Mouse (Mus musculus): Measurements from ENCODE around the gene Wnk2. TPM values are rescaled to one million over a fixed set of nuclear protein-coding genes. Genes with fewer than 3 reads are reported as not detected.

Wnk2 gene
- polyA plus RNA-seq, 2 experiments: 3.0 to 7.8 TPM

DNA sequence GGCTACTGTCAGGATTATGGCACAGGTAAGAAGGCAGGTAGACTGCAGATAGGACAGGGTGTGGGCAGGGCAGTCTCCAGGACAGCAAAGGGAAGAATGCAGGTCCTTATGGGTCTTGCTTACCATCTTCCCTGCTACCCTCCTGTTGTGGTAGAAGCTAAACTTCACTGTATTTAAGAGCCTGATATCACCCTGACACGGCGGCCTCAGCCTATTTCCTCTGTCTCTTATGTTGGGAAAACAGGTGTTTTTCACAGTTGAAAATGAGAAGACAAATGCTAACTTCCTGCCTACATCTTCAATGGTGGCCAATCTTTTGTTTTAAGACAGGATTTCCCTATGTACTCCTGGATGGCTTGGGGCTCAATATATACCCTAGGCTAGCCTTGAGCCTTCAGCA lies 94.5 kb downstream of the Wnk2 start:
- H3K4me1 ChIP-seq (ENCODE audit: control insufficient read depth, insufficient read depth, low read length): no peaks in the 10 kb centered on the region
- no peak overlapping the region for H3K9ac ChIP-seq (ENCODE audit: low read depth, low read length, severe bottlenecking)
- no peak overlapping the region for H3K4me3 ChIP-seq (replicated peaks; ENCODE audit: low read length)
- TF ChIP-seq POLR2A (IDR thresholded peaks at IDR 0.05; ENCODE audit: borderline replicate concordance, extremely low read depth, insufficient read depth, insufficient read length): no peak
- no peak for DNase-seq (ENCODE audit: low spot score)
- no peak overlapping the region for H3K4me2 ChIP-seq (replicated peaks; ENCODE audit: low read depth, low read length, severe bottlenecking)
- ATAC-seq (ENCODE audit: low FRiP score, low read depth): no peak
- no peaks in the 10 kb centered on the region for H3K9me3 ChIP-seq (ENCODE audit: control insufficient read depth, low read length)
- no peaks in the 10 kb centered on the region for H3K36me3 ChIP-seq (ENCODE audit: control insufficient read depth, insufficient read depth, low read length)
- H3K27ac ChIP-seq (replicated peaks; ENCODE audit: low read depth, low read length): no peak overlapping the region
- H3K27me3 ChIP-seq (ENCODE audit: control insufficient read depth, insufficient read depth, low read length): no peaks in the 10 kb centered on the region
- 84% methylated on average over 2 of the region's 2 CpGs for WGBS

DNA sequence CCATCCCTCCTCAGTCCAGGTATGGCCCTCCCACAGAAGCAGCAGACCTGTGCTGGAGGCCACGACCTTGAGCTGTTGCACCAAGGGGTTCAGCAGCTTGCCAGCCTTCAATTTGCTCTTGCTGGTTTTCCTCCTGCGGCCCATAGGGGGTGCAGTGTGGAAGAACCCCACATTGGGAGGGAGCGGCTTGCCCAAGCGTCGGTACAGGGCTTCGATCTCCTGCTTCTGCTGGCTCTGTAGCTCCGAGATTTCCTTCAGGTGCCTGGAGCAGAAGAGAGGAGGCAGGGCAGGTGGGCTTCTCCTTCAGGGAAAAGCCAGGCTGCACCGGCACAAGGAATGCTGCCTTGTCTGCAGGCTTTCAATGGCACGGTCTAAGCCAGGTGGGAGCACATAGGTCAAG lies 95.3 kb downstream of the Wnk2 start:
- no peak overlapping the region for H3K4me3 ChIP-seq (replicated peaks; ENCODE audit: low read length)
- H3K27ac ChIP-seq (replicated peaks; ENCODE audit: low read depth, low read length): no peak overlapping the region
- DNase-seq (ENCODE audit: low spot score) (no peak), ATAC-seq (ENCODE audit: low FRiP score, low read depth) (no peak)
- TF ChIP-seq POLR2A (IDR thresholded peaks at IDR 0.05; ENCODE audit: borderline replicate concordance, extremely low read depth, insufficient read depth, insufficient read length): no peak
- H3K27me3 ChIP-seq (ENCODE audit: control insufficient read depth, insufficient read depth, low read length): no peaks in the 10 kb centered on the region
- 42% methylated on average over 9 of the region's 9 CpGs for WGBS
- no peak overlapping the region for H3K9ac ChIP-seq (ENCODE audit: low read depth, low read length, severe bottlenecking)
- no peak overlapping the region for H3K4me2 ChIP-seq (replicated peaks; ENCODE audit: low read depth, low read length, severe bottlenecking)
- no peaks in the 10 kb centered on the region for H3K4me1 ChIP-seq (ENCODE audit: control insufficient read depth, insufficient read depth, low read length)
- no peaks in the 10 kb centered on the region for H3K9me3 ChIP-seq (ENCODE audit: control insufficient read depth, low read length)
- no peaks in the 10 kb centered on the region for H3K36me3 ChIP-seq (ENCODE audit: control insufficient read depth, insufficient read depth, low read length)

DNA sequence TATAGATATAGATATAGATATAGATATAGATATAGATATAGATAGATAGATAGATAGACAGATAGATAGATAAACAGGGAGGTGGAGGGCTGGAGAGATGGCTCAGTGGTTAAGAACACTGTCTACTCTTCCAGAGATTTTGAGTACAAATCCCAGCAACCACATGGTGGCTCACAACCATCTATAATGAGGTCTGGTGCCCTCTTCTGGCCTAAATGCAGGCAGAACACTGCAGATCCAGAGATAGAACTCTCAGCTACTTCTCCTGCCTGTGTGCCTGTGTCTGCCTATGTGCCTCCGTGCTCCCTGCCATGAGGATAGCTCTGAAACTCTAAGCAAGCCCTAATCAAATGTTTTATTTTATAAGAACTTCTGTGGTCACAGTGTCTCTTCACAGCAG lies 100.4 kb downstream of the Wnk2 start:
- Histone ChIP-seq H3K36me3 (ENCODE audit: control insufficient read depth, insufficient read depth, low read length) (no peaks in the 10 kb centered on the region), H3K9me3 (ENCODE audit: control insufficient read depth, low read length) (no peaks in the 10 kb centered on the region), H3K9ac (ENCODE audit: low read depth, low read length, severe bottlenecking) (no peak overlapping the region), H3K4me2 (replicated peaks; ENCODE audit: low read depth, low read length, severe bottlenecking) (no peak overlapping the region), H3K4me3 (replicated peaks; ENCODE audit: low read length) (no peak overlapping the region), H3K27me3 (ENCODE audit: control insufficient read depth, insufficient read depth, low read length) (no peaks in the 10 kb centered on the region), H3K4me1 (ENCODE audit: control insufficient read depth, insufficient read depth, low read length) (no peaks in the 10 kb centered on the region), H3K27ac (replicated peaks; ENCODE audit: low read depth, low read length) (no peak overlapping the region)
- WGBS: 93% methylated on average over 1 of the region's 1 CpGs
- no peak for ATAC-seq (ENCODE audit: low FRiP score, low read depth)
- DNase-seq (ENCODE audit: low spot score): no peak
- no peak for TF ChIP-seq POLR2A (IDR thresholded peaks at IDR 0.05; ENCODE audit: borderline replicate concordance, extremely low read depth, insufficient read depth, insufficient read length)

- ATAC-seq (ENCODE audit: low FRiP score, low read depth) (no peak), DNase-seq (ENCODE audit: low spot score) (no peak)
- no peak overlapping the region for H3K27ac ChIP-seq (replicated peaks; ENCODE audit: low read depth, low read length)
- H3K9me3 ChIP-seq (ENCODE audit: control insufficient read depth, low read length): no peaks in the 10 kb centered on the region
- TF ChIP-seq POLR2A (IDR thresholded peaks at IDR 0.05; ENCODE audit: borderline replicate concordance, extremely low read depth, insufficient read depth, insufficient read length): no peak
- H3K4me3 ChIP-seq (replicated peaks; ENCODE audit: low read length): no peak overlapping the region
- no peak overlapping the region for H3K9ac ChIP-seq (ENCODE audit: low read depth, low read length, severe bottlenecking)
- H3K4me2 ChIP-seq (replicated peaks; ENCODE audit: low read depth, low read length, severe bottlenecking): no peak overlapping the region
- WGBS: 70% methylated on average over 10 of the region's 10 CpGs
- no peaks in the 10 kb centered on the region for H3K36me3 ChIP-seq (ENCODE audit: control insufficient read depth, insufficient read depth, low read length)
- no peaks in the 10 kb centered on the region for H3K27me3 ChIP-seq (ENCODE audit: control insufficient read depth, insufficient read depth, low read length)
- H3K4me1 ChIP-seq (ENCODE audit: control insufficient read depth, insufficient read depth, low read length): no peaks in the 10 kb centered on the region
Observed at GRCm38 (mm10) chr13:49044145-49044561, 103.7 kb downstream of the Wnk2 start.

DNA sequence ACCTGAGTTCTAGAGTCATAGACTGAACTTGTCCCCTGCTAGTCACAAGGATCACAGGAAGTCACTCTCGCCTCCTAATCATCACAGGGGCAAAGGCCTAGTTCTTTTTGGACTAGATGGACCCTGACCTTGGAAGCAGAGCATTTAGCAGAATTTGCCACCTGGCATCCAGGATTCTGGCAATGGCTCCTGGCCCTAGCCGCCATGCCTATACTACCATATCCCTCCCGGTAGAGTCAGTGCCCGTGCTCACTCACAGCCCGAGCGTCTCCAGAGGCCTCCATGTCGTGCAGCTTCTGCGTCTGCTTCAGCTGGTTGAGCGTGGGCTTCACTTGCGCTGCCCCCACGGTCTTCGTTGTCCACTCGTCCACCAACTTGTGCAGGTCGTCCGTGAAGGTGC lies 105.4 kb downstream of the Wnk2 start:
- no peak for TF ChIP-seq POLR2A (IDR thresholded peaks at IDR 0.05; ENCODE audit: borderline replicate concordance, extremely low read depth, insufficient read depth, insufficient read length)
- ATAC-seq (ENCODE audit: low FRiP score, low read depth) (no peak), DNase-seq (ENCODE audit: low spot score) (no peak)
- Histone ChIP-seq H3K4me3 (replicated peaks; ENCODE audit: low read length) (no peak overlapping the region), H3K27ac (replicated peaks; ENCODE audit: low read depth, low read length) (no peak overlapping the region), H3K9ac (ENCODE audit: low read depth, low read length, severe bottlenecking) (no peak overlapping the region), H3K4me1 (ENCODE audit: control insufficient read depth, insufficient read depth, low read length) (peaks cover 6% of the 10 kb centered on the region), H3K36me3 (ENCODE audit: control insufficient read depth, insufficient read depth, low read length) (no peaks in the 10 kb centered on the region), H3K27me3 (ENCODE audit: control insufficient read depth, insufficient read depth, low read length) (no peaks in the 10 kb centered on the region), H3K9me3 (ENCODE audit: control insufficient read depth, low read length) (no peaks in the 10 kb centered on the region), H3K4me2 (replicated peaks; ENCODE audit: low read depth, low read length, severe bottlenecking) (no peak overlapping the region)
- WGBS: 96% methylated on average over 15 of the region's 15 CpGs

All from limb, embryonic 14.5 days (tissue).